Mouse (Mus musculus) adrenal gland, postnatal 4 days (tissue): ENCODE measurements around the gene Eif4b. TPM values are rescaled to one million over a fixed set of nuclear protein-coding genes. Genes with fewer than 3 reads are reported as not detected.
"Not testable (repeated sequence)": the region's sequence is repeated elsewhere in the genome, so short reads cannot be mapped to it uniquely, and the experiment has no call there.

Experiments
- DNase-seq, 2 experiments: peaks; one replicate each; pipeline ENCODE4 v3.0.0; 2021 to 2022; ENCODE audit warnings: low spot score in 2 of 2, mixed read lengths in 2 of 2
- total RNA-seq, 2 experiments: library from RNA; stranded (reverse); gene quantifications; 2 replicates each; pipeline ENCODE4 v1.2.3; 2021

The Eif4b gene
- total RNA-seq, 2 experiments from 2014 or later = 352 to 356 TPM

DNA sequence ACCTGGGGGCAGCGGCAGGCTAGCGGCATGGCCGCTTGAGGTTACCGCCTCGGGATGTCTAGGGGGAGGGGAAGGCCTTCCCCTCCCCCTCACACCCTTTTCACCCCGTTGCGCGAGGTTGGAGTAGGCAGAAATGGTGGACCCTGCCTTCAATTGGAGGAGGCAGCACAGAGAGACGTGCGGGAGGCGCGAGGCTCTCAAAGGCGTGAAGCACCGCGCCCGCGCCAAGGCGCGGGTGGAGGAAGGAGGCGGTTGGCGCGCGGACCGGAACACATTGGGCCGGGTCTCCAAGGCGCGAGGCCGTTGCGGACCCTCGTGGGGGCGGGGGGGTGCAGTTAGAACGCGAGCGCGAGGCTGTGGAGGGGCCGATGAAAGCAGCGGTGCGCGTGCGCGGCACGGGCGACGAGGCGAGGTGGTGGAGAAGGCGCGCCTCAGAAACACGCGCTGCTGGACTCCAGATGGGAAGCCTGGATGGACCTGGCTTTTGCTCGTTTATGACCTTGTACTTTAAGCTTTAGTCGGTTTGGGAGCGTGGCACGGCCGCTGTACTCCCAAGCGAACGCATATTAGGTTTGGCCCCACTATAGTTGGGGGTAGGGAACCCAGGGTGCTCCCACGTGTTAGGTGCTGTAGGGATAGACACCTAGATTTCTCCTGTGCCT, 628 bp downstream of the Eif4b start:
- peak; percentile 44 for DNase-seq

DNA sequence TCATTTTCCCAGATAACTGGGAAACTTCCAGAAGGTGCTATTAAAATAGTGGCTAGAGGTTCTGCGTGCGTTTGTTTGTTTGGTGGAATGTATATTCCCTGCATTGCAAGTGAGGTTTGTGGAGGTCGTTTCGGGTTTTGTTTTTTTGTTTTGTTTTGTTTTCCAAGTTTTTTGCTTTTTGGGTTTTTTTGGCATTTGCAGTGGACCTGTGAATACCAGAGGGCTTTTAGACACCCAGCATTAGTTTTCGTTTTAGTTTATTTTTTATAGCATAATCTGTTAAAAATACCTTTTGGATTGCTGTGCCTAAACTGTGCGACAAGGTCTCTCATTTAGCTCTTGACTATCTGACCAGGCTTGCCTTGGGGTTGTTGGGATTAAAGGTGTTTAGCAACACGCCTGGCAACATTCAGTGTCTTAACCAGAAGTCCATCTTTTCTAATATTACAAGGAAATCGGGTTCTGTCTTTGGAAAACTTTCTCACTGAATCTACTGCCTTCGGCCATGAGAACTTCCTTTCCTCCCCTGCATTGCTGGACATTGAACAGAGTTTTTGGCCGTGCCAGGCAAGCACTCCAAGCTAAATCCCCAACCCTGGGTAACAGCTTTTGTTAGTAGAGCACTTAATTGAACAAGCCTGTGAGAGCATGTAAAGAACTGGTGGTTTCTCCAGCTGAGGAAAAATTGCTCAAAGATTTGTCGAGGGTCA, 1.5 kb downstream of the Eif4b start:
- DNase-seq = no peak

GRCm38 (mm10) chr15:102077111-102077677, 3.6 kb downstream of the Eif4b start:
- no peak for DNase-seq

- no peak for DNase-seq
Measured at GRCm38 (mm10) chr15:102079221-102079620, 5.6 kb downstream of the Eif4b start.

GRCm38 (mm10) chr15:102079924-102080323, 6.4 kb downstream of the Eif4b start:
- not testable (repeated sequence) for DNase-seq

DNA sequence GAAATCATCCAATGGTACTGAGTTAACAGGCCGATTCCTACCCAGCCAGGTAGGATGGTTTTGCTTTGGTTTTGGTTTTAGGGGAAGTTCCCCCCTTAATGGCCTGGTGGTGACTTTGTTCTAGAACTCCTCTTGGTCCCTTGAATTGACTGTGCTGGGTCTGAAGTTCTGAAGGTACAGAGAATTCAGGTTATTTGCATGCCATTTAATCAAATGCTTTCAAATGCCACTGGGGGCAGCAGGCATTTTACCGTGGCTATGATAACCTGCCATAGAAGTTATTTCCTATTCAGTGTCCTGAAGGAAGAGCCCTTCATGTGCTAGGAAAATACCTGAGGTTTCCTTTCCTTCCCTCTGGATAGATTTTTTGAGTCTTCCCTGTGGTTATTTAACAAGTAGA, 6.9 kb downstream of the Eif4b start:
- DNase-seq = no peak

DNA sequence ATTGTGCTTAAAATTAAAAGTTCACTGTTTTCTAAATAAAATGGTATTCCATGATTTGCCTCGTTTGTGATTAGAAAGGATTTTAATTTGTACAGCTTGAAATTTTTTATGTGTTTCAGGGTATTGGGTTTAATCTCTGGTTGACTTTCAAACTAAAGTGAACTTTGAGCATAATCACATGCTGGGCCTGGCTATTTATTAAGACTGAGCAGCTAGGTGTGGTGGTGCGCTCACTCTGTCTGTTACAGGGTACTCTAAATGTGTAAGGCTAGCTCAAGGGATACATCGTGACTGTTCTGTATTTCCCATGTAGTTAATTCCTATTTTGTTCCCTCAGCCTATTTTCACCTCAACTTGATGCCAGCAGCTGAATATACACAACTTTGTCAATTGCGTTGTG, 8.6 kb downstream of the Eif4b start:
- no peak for DNase-seq

DNA sequence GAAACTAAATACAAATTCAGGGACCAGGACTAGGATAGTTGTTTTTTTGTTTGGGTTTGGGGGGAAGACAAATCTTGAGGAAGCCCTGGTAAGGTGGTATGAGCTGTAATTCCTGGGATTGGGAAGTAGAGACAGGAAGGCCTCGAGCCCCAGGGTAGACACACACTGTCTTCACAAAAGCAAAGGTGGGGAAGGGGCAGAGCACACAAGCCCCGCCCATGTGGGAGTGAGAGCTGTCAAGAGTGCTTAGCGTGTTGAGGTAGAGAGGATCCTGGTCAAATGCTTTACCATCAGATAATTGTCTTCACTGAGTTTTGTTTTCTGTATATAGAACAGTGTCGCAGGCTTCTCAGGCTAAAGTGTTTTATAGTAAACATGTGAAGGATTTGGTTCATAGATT, 9.5 kb downstream of the Eif4b start:
- DNase-seq = no peak

GRCm38 (mm10) chr15:102089914-102090585, 16.5 kb downstream of the Eif4b start:
- no peak for DNase-seq

DNA sequence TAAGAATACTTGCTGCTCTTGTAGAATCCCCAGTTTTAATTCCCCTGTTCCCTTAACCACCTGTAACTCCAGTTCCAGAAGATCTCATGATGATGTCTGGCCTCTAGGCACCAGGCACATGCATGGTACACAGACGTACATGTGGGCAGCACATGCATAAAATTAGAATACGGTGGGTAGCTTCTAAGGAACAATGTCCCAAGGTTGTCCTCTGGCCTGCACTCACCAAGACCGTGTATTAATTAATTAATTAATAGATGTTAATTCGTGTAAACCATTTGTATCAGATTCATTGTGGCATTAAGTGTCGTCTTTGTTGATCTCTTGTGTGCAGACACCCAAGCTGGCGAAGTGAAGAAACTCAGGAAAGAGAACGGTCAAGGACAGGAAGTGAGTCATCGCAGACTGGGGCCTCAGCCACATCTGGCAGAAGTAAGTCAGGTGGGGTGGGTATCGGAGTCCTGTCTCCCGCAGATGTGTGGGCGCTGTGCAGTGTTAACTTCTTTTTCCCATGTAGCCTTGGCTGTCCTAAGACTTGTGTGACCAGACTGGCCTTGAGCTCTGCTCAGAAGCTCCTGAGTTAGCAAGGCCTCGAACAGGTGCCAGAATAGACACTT, 17.6 kb downstream of the Eif4b start:
- DNase-seq = no peak

DNA sequence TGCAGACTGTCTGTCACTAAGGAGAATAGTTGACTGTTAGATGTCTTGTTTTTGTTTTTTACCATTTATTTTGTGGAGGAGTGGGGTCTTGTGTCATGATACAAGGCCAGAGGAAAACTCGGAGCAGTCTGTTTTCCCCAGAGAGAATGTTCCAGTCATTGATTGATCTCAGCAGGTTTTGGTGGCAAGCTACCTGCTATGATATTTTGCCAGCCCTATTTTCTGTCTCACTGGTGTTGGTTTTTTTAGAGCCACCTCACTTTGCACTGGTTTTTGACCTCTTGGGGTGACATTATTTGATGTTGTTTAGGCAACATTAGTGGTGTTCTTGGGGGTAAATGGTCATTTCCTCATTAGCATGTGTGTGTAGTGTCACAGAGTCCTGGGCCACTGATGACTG, 18.1 kb downstream of the Eif4b start:
- no peak for DNase-seq

GRCm38 (mm10) chr15:102092222-102092621, 18.6 kb downstream of the Eif4b start:
- no peak for DNase-seq

GRCm38 (mm10) chr15:102094157-102094556, 20.6 kb downstream of the Eif4b start:
- no peak for DNase-seq

DNA sequence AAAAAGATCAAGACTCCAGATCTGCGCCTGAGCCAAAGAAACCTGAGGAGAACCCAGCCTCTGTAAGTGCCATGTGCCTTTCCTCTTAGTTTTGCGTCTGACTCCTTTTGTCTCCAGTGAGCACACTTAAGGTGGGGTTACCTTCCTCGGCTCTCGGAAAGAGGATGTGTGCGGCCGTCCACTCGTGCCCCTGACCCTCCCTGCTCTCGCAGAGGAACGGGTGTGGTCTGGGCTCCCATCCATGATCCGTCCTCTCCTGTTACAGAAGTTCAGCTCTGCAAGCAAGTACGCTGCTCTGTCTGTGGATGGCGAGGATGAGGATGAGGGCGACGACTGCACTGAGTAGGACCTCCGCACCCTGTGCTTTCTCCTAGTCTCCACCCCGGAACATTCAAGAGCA, 21.4 kb downstream of the Eif4b start:
- no peak for DNase-seq

- DNase-seq = no peak
Measured at GRCm38 (mm10) chr15:102097147-102097915, 23.8 kb downstream of the Eif4b start.

DNA sequence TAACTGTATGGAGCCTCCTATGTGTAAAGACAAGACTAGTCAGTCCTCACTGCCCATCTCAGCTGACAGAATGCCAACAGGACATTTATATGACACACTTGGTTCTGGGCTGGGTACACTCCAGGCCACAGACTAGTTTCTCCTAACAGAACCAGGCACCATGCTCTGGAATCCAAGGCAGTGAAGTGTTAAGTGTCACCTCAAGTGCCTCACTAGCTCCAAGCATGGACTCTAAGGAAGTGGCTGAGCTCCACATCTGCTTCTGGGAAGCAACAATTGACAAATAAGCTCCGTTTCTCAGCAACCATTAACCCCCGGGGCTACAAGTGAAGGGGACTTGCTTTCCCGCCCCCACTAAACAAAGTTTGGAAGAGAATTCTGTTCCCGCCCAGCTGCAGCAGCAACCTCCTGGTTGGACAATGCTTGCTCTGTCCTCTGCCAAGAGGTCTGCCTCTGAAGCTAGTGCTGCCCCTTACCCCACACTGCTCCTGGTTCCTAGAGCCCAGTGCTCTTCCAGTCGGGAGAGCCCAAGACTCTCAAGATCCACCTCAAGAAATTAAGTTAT, 24.5 kb downstream of the Eif4b start:
- no peak for DNase-seq

DNA sequence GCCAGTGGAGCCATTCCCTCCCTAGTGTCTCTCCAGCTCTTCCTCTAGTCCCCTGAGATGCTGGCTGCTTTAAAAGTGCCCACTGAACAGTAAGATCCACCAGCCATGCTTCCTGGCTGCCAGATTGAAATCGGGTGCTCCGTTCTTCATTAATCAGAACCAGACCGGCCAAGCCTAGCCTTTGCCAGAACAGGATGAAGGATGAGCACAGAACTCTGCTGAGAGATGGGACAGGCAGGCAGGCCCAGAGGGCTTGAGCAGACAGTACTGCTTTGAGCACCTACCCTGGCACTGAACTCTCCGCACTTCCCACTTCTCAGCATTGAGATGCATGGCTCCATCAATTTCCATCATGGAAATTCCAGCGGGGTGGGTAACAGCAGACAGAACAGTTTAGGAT, 25.7 kb downstream of the Eif4b start:
- DNase-seq = no peak

GRCm38 (mm10) chr15:102099771-102100160, 26.2 kb downstream of the Eif4b start:
- no peak for DNase-seq

DNA sequence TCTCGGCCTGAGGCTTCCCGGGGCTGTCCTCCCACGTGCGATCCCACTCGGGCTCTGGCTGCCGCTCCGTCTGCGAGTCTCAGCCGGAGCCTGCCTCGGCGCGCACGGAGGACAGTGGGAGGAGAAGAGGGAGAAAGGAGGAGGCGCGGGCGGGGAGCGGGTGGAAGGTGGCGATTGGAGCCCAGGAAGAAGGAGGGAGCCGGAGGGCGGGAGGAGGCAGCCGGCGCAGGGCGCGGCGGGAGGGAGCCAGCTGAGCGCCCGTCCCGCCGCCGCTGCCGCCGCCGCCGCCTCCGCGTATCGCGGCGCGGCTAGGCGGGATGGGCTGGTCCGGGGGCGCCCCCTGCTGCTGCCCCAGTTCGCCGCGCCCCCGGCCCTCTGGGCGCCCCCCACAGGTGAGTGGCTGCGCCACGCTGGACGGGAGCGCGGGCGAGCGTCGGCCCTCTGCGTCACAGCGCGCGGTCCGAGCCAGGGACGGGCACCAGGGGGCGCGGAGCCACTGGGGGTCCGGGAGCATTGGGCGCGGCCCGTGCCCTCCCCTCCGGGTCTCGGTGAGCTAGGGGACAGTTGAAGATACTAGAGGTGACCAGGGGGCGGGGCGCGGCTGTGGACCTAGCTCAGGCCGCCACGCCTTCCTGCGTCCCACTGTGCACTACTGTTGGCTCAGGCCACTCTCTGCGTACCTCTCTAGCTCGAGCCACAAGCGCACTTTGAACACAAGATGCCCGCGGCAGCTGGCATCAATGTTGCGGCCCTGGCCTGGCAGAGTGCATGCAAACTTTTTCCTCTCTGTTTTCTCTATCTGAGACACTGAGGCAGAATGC, 26.8 kb downstream of the Eif4b start, which contains the start of gene Tns2:
Gene Tns2 (plus strand): TSS at position 253 of the 821 bp plus-strand sequence.
- peak; percentile 65 to 67 for DNase-seq
